In the genomic region with DNA sequence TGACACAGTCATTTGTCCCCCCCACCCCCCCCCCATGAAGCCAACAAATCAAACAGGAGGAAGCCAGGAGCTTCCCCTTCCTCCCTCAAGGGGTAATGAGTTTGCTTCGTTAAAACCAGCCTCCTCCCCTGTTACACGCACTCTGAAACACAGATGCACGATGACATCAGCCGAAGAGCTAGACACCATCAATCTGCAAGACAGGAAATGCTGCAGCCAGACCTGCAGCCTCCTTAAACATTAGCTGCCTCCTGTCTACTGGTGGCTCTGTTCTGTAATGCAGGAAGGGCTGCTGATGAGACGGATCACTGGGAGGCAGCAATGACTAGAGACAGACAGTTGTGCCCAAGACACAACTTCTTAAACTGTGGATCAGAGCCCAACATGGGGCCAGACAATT, we compare ENCODE assay signal across 9 mouse cellular contexts.
DNase-seq lines count a peak whose midpoint lies in the region; ATAC-seq lines count a peak whose summit lies in the region.
"Had no signal": no experiment of that assay in that cellular context is flagged by ENCODE, and none has a peak within 500 bp of the region (broad histone marks: within the 10 kb centered on the region; RNA-seq: fewer than 3 reads in every experiment).

No protein-coding gene starts in this region.

- 0 out of 2 replicates have a peak, but pooled peaks have one; percentile 51 for ATAC-seq in hindbrain, embryonic 16.5 days

- no peak overlapping the region for H3K27ac ChIP-seq in hindbrain, embryonic 16.5 days (ENCODE audit: low read depth, low read length)

- WGBS in hindbrain, embryonic 16.5 days: 51% methylated on average over 5 of the region's 5 CpGs

- H3K4me2 ChIP-seq in hindbrain, embryonic 16.5 days (ENCODE audit: low read length): no peak overlapping the region

- no peaks in the 10 kb centered on the region for H3K36me3 ChIP-seq in hindbrain, embryonic 16.5 days (ENCODE audit: control insufficient read depth, insufficient read depth, low read length)

- H3K27me3 ChIP-seq in hindbrain, embryonic 16.5 days (replicated peaks; ENCODE audit: control insufficient read depth, insufficient read depth, low read length): no peaks in the 10 kb centered on the region

- H3K4me1 ChIP-seq in hindbrain, embryonic 16.5 days (ENCODE audit: control insufficient read depth, insufficient read depth, low read depth, low read length): peaks cover 3% of the 10 kb centered on the region; the same call in 1 of the 2 replicates

- no peak overlapping the region for H3K9ac ChIP-seq in hindbrain, embryonic 16.5 days (ENCODE audit: low read depth, low read length)

- H3K9me3 ChIP-seq in hindbrain, embryonic 16.5 days (ENCODE audit: control insufficient read depth, low read length): no peaks in the 10 kb centered on the region

- H3K4me3 ChIP-seq in hindbrain, embryonic 16.5 days (ENCODE audit: low read length): no peak overlapping the region
- H3K4me3 ChIP-seq: erythroblast, embryonic 14.5 days had no signal

- DNase-seq in adrenal gland, adult 2 months: peak; percentile 38
- DNase-seq in adrenal gland, postnatal 25 days: no peak
- peak; percentile 14 to 17 for DNase-seq in CD8-positive naive resting alpha-beta T cell, adult 2 months (ENCODE audit: low read depth in 2 of 2, low spot score in 2 of 2)
- DNase-seq in lung, postnatal 10 days: peak; percentile 49
- DNase-seq in thymus, postnatal 10 days (ENCODE audit: low spot score in 2 of 2): peak; percentile 18 to 23
- no peak for DNase-seq in cerebellum, postnatal 36 days
- no peak for DNase-seq in right cerebral cortex, postnatal 4 days

Comparison
In these comparisons a context has a peak if more than half of its experiments do, and no peak if none do; other contexts are left out.
1. DNase-seq: peak in adrenal gland, adult 2 months (single experiment), CD8-positive naive resting alpha-beta T cell, adult 2 months (2 of 2), lung, postnatal 10 days (single experiment) and thymus, postnatal 10 days (2 of 2); none in adrenal gland, postnatal 25 days (single experiment), cerebellum, postnatal 36 days (0 of 2) and right cerebral cortex, postnatal 4 days (single experiment).